Mouse (Mus musculus): ENCODE results near the gene Cnot3. TPM values are rescaled to one million over a fixed set of nuclear protein-coding genes. Genes with fewer than 3 reads are reported as not detected.
"Not testable (repeated sequence)": the region's sequence is repeated elsewhere in the genome, so short reads cannot be mapped to it uniquely, and the experiment has no call there.

Gene Cnot3
- polyA plus RNA-seq, 1 experiment = 63.0 TPM

GRCm38 (mm10) chr7:3692987-3693808 is 48.1 kb downstream of the Cnot3 start, which contains the start of gene Mboat7:
Gene Mboat7, minus strand, starts transcription at chr7:3693523.
- DNase-seq (ENCODE audit: low read depth, low spot score) = peak; percentile 96
- WGBS = under 1% methylated on average over 55 of the region's 55 CpGs

- WGBS = under 1% methylated on average over 18 of the region's 18 CpGs
- DNase-seq (ENCODE audit: low read depth, low spot score) = no peak
Measured at GRCm38 (mm10) chr7:3693809-3694075, 48.7 kb downstream of the Cnot3 start.

GRCm38 (mm10) chr7:3694076-3694948 is 49.2 kb downstream of the Cnot3 start:
- WGBS = under 1% methylated on average over 51 of the region's 55 CpGs

GRCm38 (mm10) chr7:3694949-3695305 is 49.9 kb downstream of the Cnot3 start:
- WGBS = 7% methylated on average over 9 of the region's 9 CpGs
- not testable (repeated sequence) for DNase-seq (ENCODE audit: low read depth, low spot score)

More at GRCm38 (mm10) chr7:3694076-3694948, 49.2 kb downstream of the Cnot3 start:
- DNase-seq (ENCODE audit: low read depth, low spot score) = peak; percentile 53

GRCm38 (mm10) chr7:3698471-3698870 is 53.4 kb downstream of the Cnot3 start:
- no peak for DNase-seq (ENCODE audit: low read depth, low spot score)
- WGBS = 94% methylated on average over 6 of the region's 6 CpGs

- WGBS = 18% methylated on average over 6 of the region's 6 CpGs
- no peak for DNase-seq (ENCODE audit: low read depth, low spot score)
Measured at GRCm38 (mm10) chr7:3703148-3703878, 58.2 kb downstream of the Cnot3 start.

- WGBS = under 1% methylated on average over 42 of the region's 42 CpGs
- DNase-seq (ENCODE audit: low read depth, low spot score) = peak; percentile 80
Measured at GRCm38 (mm10) chr7:3703879-3704441, 58.9 kb downstream of the Cnot3 start, which contains the start of gene Rps9. Gene Rps9, plus strand, starts transcription at chr7:3703993.

GRCm38 (mm10) chr7:3704475-3704874 is 59.4 kb downstream of the Cnot3 start:
- WGBS = under 1% methylated on average over 20 of the region's 20 CpGs
- no peak for DNase-seq (ENCODE audit: low read depth, low spot score)

GRCm38 (mm10) chr7:3705461-3705860 is 60.4 kb downstream of the Cnot3 start:
- not testable (repeated sequence) for DNase-seq (ENCODE audit: low read depth, low spot score)
- WGBS = 10% methylated on average over 7 of the region's 7 CpGs

GRCm38 (mm10) chr7:3705911-3706310 is 60.8 kb downstream of the Cnot3 start:
- 13% methylated on average over 6 of the region's 6 CpGs for WGBS
- DNase-seq (ENCODE audit: low read depth, low spot score) = no peak

- no peak for DNase-seq (ENCODE audit: low read depth, low spot score)
- WGBS = 27% methylated on average over 11 of the region's 11 CpGs
Measured at GRCm38 (mm10) chr7:3706343-3706934, 61.4 kb downstream of the Cnot3 start.

GRCm38 (mm10) chr7:3707027-3707426 is 62.0 kb downstream of the Cnot3 start:
- 58% methylated on average over 4 of the region's 4 CpGs for WGBS
- DNase-seq (ENCODE audit: low read depth, low spot score) = no peak

- WGBS = 63% methylated on average over 7 of the region's 7 CpGs
- DNase-seq (ENCODE audit: low read depth, low spot score) = no peak
Measured at GRCm38 (mm10) chr7:3707568-3708413, 62.7 kb downstream of the Cnot3 start.

GRCm38 (mm10) chr7:3708447-3708980 is 63.4 kb downstream of the Cnot3 start:
- DNase-seq (ENCODE audit: low read depth, low spot score) = not testable (repeated sequence)
- WGBS = 54% methylated on average over 5 of the region's 5 CpGs

- WGBS = 54% methylated on average over 1 of the region's 1 CpGs
- DNase-seq (ENCODE audit: low read depth, low spot score) = no peak
Measured at GRCm38 (mm10) chr7:3709000-3709399, 63.9 kb downstream of the Cnot3 start.

All from large intestine, adult 2 months (tissue).